Mouse (Mus musculus): ENCODE measurements at regions not wholly inside any gene's neighbourhood (a gene's known extent, or its start where the extent isn't known, plus 50 kb on each side); places are given as distances from the start of the nearest gene placed in this dataset.

GRCm38 (mm10) chr12:55930468-55930867 lies 94.3 kb downstream of the Brms1l start:
- DNase-seq (ENCODE audit: low spot score in 2 of 2) = no peak

GRCm38 (mm10) chr12:55926974-55927321 lies 90.8 kb downstream of the Brms1l start:
- DNase-seq (ENCODE audit: low spot score in 2 of 2) = no peak

GRCm38 (mm10) chr12:55926276-55926973 lies 90.3 kb downstream of the Brms1l start:
- DNase-seq (ENCODE audit: low spot score in 2 of 2) = no peak

All from adrenal gland, postnatal 4 days (tissue).